Mouse (Mus musculus): ENCODE measurements around the gene Ncoa7.

GRCm38 (mm10) chr10:30787684-30788339 is 15.3 kb downstream of the Ncoa7 start:
- TF ChIP-seq CTCF (conservative IDR thresholded peaks at IDR 0.05; ENCODE audit: insufficient read depth, insufficient read length, low read depth, low read length), result no peak
- TF ChIP-seq POLR2A (IDR thresholded peaks at IDR 0.05; ENCODE audit: low read depth, low read length), result no peak
